Mouse (Mus musculus) thymus, postnatal 4 days (tissue): ENCODE data around the gene Mbtps1.
A peak's percentile ranks its signal among the peaks of the same experiment; 100 is the strongest.

Experiments used
- DNase-seq: peaks from one replicate; pipeline ENCODE4 v3.0.0; 2021

Mbtps1 gene

GRCm38 (mm10) chr8:119557821-119558602 is 523 bp downstream of the Mbtps1 start:
- DNase-seq: peak; percentile 89

GRCm38 (mm10) chr8:119557132-119557531 is 1.4 kb downstream of the Mbtps1 start:
- DNase-seq: no peak

GRCm38 (mm10) chr8:119555861-119556260 is 2.7 kb downstream of the Mbtps1 start:
- no peak for DNase-seq

GRCm38 (mm10) chr8:119552967-119553366 is 5.6 kb downstream of the Mbtps1 start:
- no peak for DNase-seq

- no peak for DNase-seq
Observed at GRCm38 (mm10) chr8:119548560-119549113, 9.9 kb downstream of the Mbtps1 start.

GRCm38 (mm10) chr8:119547019-119547691 is 11.4 kb downstream of the Mbtps1 start:
- no peak for DNase-seq

- no peak for DNase-seq
Observed at GRCm38 (mm10) chr8:119545791-119546190, 12.7 kb downstream of the Mbtps1 start.

- DNase-seq: no peak
Observed at GRCm38 (mm10) chr8:119545180-119545579, 13.4 kb downstream of the Mbtps1 start.

- DNase-seq: no peak
Observed at GRCm38 (mm10) chr8:119544606-119545005, 13.9 kb downstream of the Mbtps1 start.

- DNase-seq: no peak
Observed at GRCm38 (mm10) chr8:119531973-119532372, 26.6 kb downstream of the Mbtps1 start.

- DNase-seq: no peak
Observed at GRCm38 (mm10) chr8:119531397-119531796, 27.1 kb downstream of the Mbtps1 start.

GRCm38 (mm10) chr8:119530937-119531336 is 27.6 kb downstream of the Mbtps1 start:
- no peak for DNase-seq

- DNase-seq: no peak
Observed at GRCm38 (mm10) chr8:119528762-119529161, 29.8 kb downstream of the Mbtps1 start.

- no peak for DNase-seq
Observed at GRCm38 (mm10) chr8:119520102-119520501, 38.4 kb downstream of the Mbtps1 start.

- DNase-seq: no peak
Observed at GRCm38 (mm10) chr8:119516674-119517073, 41.9 kb downstream of the Mbtps1 start.

- no peak for DNase-seq
Observed at GRCm38 (mm10) chr8:119515767-119516166, 42.8 kb downstream of the Mbtps1 start.

- DNase-seq: no peak
Observed at GRCm38 (mm10) chr8:119514940-119515339, 43.6 kb downstream of the Mbtps1 start.

GRCm38 (mm10) chr8:119513405-119513804 is 45.1 kb downstream of the Mbtps1 start:
- DNase-seq: no peak

- no peak for DNase-seq
Observed at GRCm38 (mm10) chr8:119511722-119512121, 46.8 kb downstream of the Mbtps1 start.

GRCm38 (mm10) chr8:119510471-119510870 is 48.1 kb downstream of the Mbtps1 start:
- DNase-seq: no peak

GRCm38 (mm10) chr8:119506106-119506505 is 52.4 kb downstream of the Mbtps1 start:
- no peak for DNase-seq

- no peak for DNase-seq
Observed at GRCm38 (mm10) chr8:119505488-119505887, 53.0 kb downstream of the Mbtps1 start.

- no peak for DNase-seq
Observed at GRCm38 (mm10) chr8:119503191-119503767, 55.3 kb downstream of the Mbtps1 start.

GRCm38 (mm10) chr8:119502111-119502510 is 56.4 kb downstream of the Mbtps1 start:
- DNase-seq: no peak
